Mouse (Mus musculus): ENCODE measurements at regions not wholly inside any gene's neighbourhood (a gene's known extent, or its start where the extent isn't known, plus 50 kb on each side); places are given as distances from the start of the nearest gene placed in this dataset.
A peak's percentile ranks its signal among the peaks of the same experiment; 100 is the strongest.

DNA sequence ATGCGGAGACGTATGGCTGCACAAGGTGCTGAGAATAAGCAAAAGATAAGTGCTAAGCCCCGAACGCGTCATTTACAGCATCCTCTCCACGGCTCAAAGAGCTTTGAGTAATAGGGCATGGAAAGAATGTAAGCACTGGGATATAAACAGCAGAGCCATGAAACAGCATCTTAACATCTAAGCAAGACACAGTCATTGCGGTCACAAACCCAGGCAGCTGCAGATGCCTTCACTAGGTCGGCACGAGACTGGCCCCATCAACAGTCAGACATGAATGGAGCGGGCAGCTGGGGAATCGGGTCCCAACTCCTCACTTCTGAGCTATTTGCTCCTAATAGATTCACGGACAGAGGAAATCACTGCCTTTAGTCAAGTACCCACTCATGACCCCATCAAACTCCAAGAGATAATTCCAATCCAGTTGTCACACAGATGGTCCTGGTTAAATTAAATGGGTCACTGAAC is 126.4 kb upstream of the Prr30 start:
- no peaks in the 10 kb centered on the region for H3K36me3 ChIP-seq (ENCODE audit: insufficient read depth, low read length)
- WGBS, result 44% methylated on average over 12 of the region's 12 CpGs
- H3K4me3 ChIP-seq (ENCODE audit: low read length), result no peak overlapping the region
- H3K9ac ChIP-seq (replicated peaks; ENCODE audit: low read length), result no peak overlapping the region
- no peak overlapping the region for H3K27ac ChIP-seq
- no peak overlapping the region for H3K4me2 ChIP-seq (ENCODE audit: low read depth, low read length)
- H3K9me3 ChIP-seq (ENCODE audit: low read length), result no peaks in the 10 kb centered on the region
- H3K27me3 ChIP-seq (ENCODE audit: insufficient read depth, low read length), result no peaks in the 10 kb centered on the region
- DNase-seq (ENCODE audit: low spot score) (peak; percentile 22), ATAC-seq (no peak)
- H3K4me1 ChIP-seq (ENCODE audit: insufficient read depth, low read length), result peaks cover 6% of the 10 kb centered on the region; the same call in 1 of the 2 replicates
- no peak for TF ChIP-seq CTCF (IDR thresholded peaks at IDR 0.05; ENCODE audit: low read depth)

DNA sequence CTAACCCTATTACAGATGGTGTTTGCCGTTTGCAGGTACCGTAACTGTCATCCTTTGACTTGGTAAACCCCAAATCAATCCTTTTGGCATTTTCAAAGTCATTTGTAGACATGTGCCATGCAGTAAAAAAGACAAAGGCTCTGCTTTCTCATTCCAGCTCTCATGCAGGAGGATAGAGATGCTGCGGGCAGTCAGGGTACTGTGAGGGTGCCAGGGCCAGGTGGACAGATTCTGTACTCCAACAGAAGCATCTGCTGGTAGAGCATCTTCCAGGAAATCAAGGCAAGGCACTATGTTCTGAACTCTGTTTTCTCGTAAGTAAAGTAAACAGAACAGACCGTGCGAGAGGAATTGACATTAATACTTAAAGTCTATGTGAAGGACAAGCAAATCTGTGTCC is 123.2 kb upstream of the Prr30 start:
- WGBS, result 91% methylated on average over 6 of the region's 6 CpGs
- no peak overlapping the region for H3K27ac ChIP-seq
- H3K36me3 ChIP-seq (ENCODE audit: insufficient read depth, low read length), result no peaks in the 10 kb centered on the region
- no peaks in the 10 kb centered on the region for H3K27me3 ChIP-seq (ENCODE audit: insufficient read depth, low read length)
- DNase-seq (ENCODE audit: low spot score), result no peak
- no peak overlapping the region for H3K9ac ChIP-seq (replicated peaks; ENCODE audit: low read length)
- TF ChIP-seq CTCF (IDR thresholded peaks at IDR 0.05; ENCODE audit: low read depth), result no peak
- peaks cover 6% of the 10 kb centered on the region; the same call in 1 of the 2 replicates for H3K4me1 ChIP-seq (ENCODE audit: insufficient read depth, low read length)
- no peak overlapping the region for H3K4me3 ChIP-seq (ENCODE audit: low read length)
- ATAC-seq, result no peak
- H3K9me3 ChIP-seq (ENCODE audit: low read length), result no peaks in the 10 kb centered on the region
- no peak overlapping the region for H3K4me2 ChIP-seq (ENCODE audit: low read depth, low read length)

DNA sequence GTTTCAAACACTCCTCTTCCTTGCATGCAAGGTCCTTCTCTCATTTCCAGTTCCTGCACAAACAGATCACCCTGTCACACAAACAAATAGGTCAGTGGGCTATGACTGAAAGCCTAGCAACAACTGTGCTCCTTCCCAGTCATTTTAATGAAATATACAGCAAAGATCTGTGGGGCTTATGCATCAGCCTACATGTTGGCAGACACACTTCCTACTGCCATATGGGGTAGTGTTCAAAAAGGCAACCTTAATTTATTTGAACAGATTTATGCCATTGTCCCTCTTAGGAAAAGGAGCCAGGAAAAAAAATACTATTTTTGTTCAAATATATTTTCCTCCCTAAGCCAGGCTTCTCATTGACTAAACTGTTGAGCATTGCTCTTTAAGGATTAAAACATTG is 107.8 kb upstream of the Prr30 start:
- Histone ChIP-seq H3K4me2 (ENCODE audit: low read depth, low read length) (no peak overlapping the region), H3K27ac (no peak overlapping the region), H3K9me3 (ENCODE audit: low read length) (no peaks in the 10 kb centered on the region), H3K27me3 (ENCODE audit: insufficient read depth, low read length) (no peaks in the 10 kb centered on the region), H3K9ac (replicated peaks; ENCODE audit: low read length) (no peak overlapping the region), H3K4me3 (ENCODE audit: low read length) (no peak overlapping the region), H3K36me3 (ENCODE audit: insufficient read depth, low read length) (no peaks in the 10 kb centered on the region), H3K4me1 (ENCODE audit: insufficient read depth, low read length) (no peaks in the 10 kb centered on the region)
- no peak for ATAC-seq
- no peak for TF ChIP-seq CTCF (IDR thresholded peaks at IDR 0.05; ENCODE audit: low read depth)
- no peak for DNase-seq (ENCODE audit: low spot score)

DNA sequence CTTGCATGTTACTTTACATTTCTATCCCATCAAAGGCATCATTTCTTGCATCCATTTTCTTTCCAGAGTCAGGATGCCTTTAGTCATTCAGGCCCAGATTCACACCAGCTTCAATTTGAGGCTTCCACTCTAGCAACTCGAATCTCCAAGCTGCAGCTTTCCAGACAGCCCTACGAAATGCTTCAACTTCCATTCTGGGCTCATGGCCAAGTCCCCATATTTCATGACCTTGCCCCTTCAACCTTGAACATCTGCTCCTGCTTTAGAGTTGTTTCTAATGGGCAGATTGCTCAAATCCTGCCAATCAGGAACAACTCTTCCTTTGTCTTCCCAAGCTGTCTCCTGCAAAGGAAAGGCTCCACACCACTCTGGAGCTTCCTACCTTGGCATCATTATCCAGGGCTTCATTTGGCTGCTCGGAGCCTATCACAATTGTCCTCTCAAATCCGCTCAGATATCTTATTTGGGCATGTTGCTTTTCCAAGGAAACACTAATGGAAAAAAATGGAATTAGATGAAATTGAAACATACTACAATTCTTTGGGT is 104.4 kb upstream of the Prr30 start:
- ATAC-seq (no peak), DNase-seq (ENCODE audit: low spot score) (peak; percentile 37)
- H3K4me2 ChIP-seq (ENCODE audit: low read depth, low read length), result no peak overlapping the region
- H3K27ac ChIP-seq, result no peak overlapping the region
- no peaks in the 10 kb centered on the region for H3K9me3 ChIP-seq (ENCODE audit: low read length)
- no peak overlapping the region for H3K4me3 ChIP-seq (ENCODE audit: low read length)
- H3K9ac ChIP-seq (replicated peaks; ENCODE audit: low read length), result no peak overlapping the region
- H3K27me3 ChIP-seq (ENCODE audit: insufficient read depth, low read length), result no peaks in the 10 kb centered on the region
- TF ChIP-seq CTCF (IDR thresholded peaks at IDR 0.05; ENCODE audit: low read depth), result no peak
- no peaks in the 10 kb centered on the region for H3K4me1 ChIP-seq (ENCODE audit: insufficient read depth, low read length)
- no peaks in the 10 kb centered on the region for H3K36me3 ChIP-seq (ENCODE audit: insufficient read depth, low read length)
- WGBS, result 50% methylated on average over 4 of the region's 4 CpGs

DNA sequence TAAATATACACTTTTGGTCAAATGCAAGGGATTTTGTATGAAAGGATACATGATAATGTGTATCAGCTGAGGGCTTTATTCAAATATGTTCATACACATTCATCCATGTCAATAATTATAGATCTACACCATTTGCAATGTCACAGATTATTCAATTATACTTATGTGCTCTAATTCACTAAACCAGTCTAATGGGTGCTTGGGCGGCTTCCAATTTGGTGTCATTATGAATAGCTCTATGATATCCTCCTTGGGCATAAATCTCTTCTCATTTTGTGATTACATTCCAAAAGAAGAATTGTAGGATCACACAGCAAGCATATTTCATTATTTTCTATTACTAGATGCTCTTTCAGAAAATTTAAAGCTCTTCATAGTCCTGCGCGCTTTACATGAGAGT is 97.7 kb upstream of the Prr30 start:
- Histone ChIP-seq H3K36me3 (ENCODE audit: insufficient read depth, low read length) (no peaks in the 10 kb centered on the region), H3K9me3 (ENCODE audit: low read length) (no peaks in the 10 kb centered on the region), H3K27ac (no peak overlapping the region), H3K9ac (replicated peaks; ENCODE audit: low read length) (no peak overlapping the region), H3K4me1 (ENCODE audit: insufficient read depth, low read length) (no peaks in the 10 kb centered on the region), H3K4me3 (ENCODE audit: low read length) (no peak overlapping the region), H3K27me3 (ENCODE audit: insufficient read depth, low read length) (no peaks in the 10 kb centered on the region), H3K4me2 (ENCODE audit: low read depth, low read length) (no peak overlapping the region)
- 89% methylated on average over 3 of the region's 3 CpGs for WGBS
- ATAC-seq (no peak), DNase-seq (ENCODE audit: low spot score) (no peak)
- TF ChIP-seq CTCF (IDR thresholded peaks at IDR 0.05; ENCODE audit: low read depth), result no peak

DNA sequence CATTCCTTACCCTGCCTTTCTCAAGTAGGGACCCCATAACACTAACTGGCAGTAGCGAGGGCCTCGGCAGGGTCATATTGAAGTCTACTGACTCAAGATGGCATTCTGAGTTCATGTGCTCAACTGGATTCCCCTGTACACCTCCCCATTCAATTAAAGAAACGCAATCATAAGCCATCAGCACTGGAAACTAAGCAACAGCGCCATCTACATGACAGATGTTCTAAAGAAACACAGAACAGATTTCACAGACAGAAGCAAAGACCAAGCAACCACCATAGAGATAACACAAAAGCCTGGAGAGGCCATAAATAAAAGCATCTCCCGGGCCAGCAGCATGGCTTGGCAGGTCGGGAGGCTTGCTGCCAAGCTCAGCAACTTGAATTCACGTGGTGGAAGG is 94.6 kb upstream of the Prr30 start:
- H3K27me3 ChIP-seq (ENCODE audit: insufficient read depth, low read length), result no peaks in the 10 kb centered on the region
- H3K9me3 ChIP-seq (ENCODE audit: low read length), result no peaks in the 10 kb centered on the region
- H3K4me2 ChIP-seq (ENCODE audit: low read depth, low read length), result no peak overlapping the region
- no peaks in the 10 kb centered on the region for H3K4me1 ChIP-seq (ENCODE audit: insufficient read depth, low read length)
- ATAC-seq (no peak), DNase-seq (ENCODE audit: low spot score) (peak; percentile 81)
- TF ChIP-seq CTCF (IDR thresholded peaks at IDR 0.05; ENCODE audit: low read depth), result peak; percentile 75
- no peaks in the 10 kb centered on the region for H3K36me3 ChIP-seq (ENCODE audit: insufficient read depth, low read length)
- WGBS, result 31% methylated on average over 7 of the region's 7 CpGs
- H3K4me3 ChIP-seq (ENCODE audit: low read length), result no peak overlapping the region
- no peak overlapping the region for H3K9ac ChIP-seq (replicated peaks; ENCODE audit: low read length)
- no peak overlapping the region for H3K27ac ChIP-seq

DNA sequence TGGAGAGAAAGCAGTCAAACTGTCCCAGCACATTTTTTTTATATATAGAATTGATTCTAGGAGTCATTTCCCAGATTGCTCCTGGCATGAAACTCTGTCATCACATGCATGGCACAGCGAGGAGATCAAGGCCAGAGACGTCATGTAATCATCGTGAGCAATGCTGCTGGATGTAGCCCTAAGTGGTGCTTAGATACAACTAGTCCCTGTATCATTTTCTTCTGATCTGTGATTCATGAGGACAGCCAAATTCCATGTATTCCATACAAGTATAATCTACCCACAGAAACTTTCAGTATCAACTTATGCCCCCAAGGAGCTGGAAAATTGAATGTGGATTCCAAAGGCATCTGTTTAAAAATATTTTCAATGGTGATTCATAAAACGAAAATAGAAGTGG is 87.6 kb upstream of the Prr30 start:
- ATAC-seq (no peak), DNase-seq (ENCODE audit: low spot score) (no peak)
- WGBS, result 87% methylated on average over 4 of the region's 4 CpGs
- H3K27ac ChIP-seq, result no peak overlapping the region
- no peaks in the 10 kb centered on the region for H3K27me3 ChIP-seq (ENCODE audit: insufficient read depth, low read length)
- H3K9ac ChIP-seq (replicated peaks; ENCODE audit: low read length), result no peak overlapping the region
- H3K36me3 ChIP-seq (ENCODE audit: insufficient read depth, low read length), result no peaks in the 10 kb centered on the region
- H3K9me3 ChIP-seq (ENCODE audit: low read length), result no peaks in the 10 kb centered on the region
- TF ChIP-seq CTCF (IDR thresholded peaks at IDR 0.05; ENCODE audit: low read depth), result no peak
- H3K4me2 ChIP-seq (ENCODE audit: low read depth, low read length), result no peak overlapping the region
- no peaks in the 10 kb centered on the region for H3K4me1 ChIP-seq (ENCODE audit: insufficient read depth, low read length)
- H3K4me3 ChIP-seq (ENCODE audit: low read length), result no peak overlapping the region

Measured in hindbrain, postnatal 0 days (tissue).